Mouse (Mus musculus): ENCODE data around the gene Krtap4-2.

The Krtap4-2 gene

DNA sequence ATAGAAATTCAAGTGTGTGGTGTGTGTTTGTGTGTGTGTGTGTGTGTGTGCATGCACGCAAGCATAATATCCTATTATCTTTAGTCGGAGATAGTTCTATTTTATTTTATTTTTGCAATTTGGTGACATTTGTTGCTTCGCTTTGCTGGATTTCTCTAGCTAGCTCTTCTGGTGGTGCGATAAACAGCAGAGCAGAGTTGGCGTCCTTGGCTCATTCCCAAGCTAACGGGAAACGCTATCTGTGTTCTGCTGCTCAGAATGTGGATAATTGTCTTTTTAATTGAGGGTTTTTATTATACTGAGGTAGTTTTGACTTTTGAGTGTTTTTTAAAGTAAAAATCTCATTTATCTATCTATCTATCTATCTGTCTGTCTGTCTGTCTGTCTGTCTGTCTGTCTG is 49.8 kb downstream of the Krtap4-2 start:
- peak; percentile 61 for DNase-seq

Data from layer of hippocampus, adult 9-11 months (tissue).